Mouse (Mus musculus): Measurements from ENCODE around the gene Degs1. TPM values are rescaled to one million over a fixed set of nuclear protein-coding genes. Genes with fewer than 3 reads are reported as not detected.

Gene Degs1
- 10 to 100 TPM; 35.2 to 78.6 TPM for polyA plus RNA-seq (2012; fragmentation: generic; extraction: Trizol)

DNA sequence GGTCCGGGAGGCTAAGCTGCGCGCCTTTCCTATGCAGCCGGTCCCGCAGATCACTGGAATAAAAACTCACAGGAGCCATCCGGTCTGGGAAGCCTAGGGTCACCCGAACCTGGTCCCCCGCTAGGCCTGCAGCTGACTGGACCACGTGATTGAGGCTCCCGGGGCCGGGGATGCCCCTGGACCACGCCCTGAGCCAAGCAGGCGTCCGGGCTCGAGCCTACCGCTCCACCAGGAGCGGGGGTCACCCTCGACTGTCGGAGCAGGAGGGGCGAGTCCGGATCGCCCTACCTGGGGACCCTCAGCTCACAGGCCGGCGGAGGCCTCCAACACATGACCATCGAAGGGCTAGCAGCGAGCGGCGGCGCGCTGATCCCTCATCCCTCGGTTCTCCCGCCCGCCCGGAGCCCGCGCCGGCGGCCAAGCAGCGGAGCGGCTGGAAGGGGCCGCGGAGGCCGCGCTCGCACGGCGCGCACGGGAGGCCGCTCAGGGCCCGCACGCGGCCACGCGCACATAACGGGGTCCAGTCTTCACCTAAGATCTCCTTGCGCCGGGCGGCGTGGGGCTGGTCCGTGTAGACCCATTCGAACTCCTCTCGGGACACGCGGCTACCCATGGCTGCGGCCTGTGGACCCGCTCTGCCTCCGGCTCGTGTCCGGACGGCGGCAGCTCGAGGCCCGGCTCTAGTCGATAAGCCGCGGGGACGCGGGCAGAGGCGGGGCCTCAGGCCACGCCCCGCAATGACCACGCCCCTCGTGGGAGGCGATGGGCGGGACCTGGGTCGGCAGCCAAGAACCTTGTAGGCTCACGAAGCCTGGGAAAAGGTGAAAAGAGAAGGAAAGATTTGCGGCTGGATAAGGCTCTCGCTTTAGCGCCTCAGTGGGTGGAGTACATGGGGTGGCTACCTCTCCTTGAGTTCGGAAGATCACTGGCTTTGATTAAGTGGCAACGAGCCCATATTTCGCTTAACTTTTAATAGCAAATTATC is at the start of gene Degs1:
Gene Degs1, minus strand, starts transcription at position 714 of the 985 bp plus-strand sequence.

Other genes starting within 250 kb of the Degs1 start
- gene Srp9, start 158.1 kb downstream of the Degs1 start, polyA plus RNA-seq (2012; fragmentation: generic; extraction: Trizol), result 10 to 100 TPM; 11.1 to 73.2 TPM
- gene Vmn1r1, start 118.3 kb downstream of the Degs1 start, polyA plus RNA-seq (2012; fragmentation: generic; extraction: Trizol), result not detected
- gene Fbxo28, start 58.8 kb upstream of the Degs1 start, polyA plus RNA-seq (2012; fragmentation: generic; extraction: Trizol), result 1 to 10 TPM; 3.7 to 10.0 TPM
- gene Trp53bp2, start 126.4 kb upstream of the Degs1 start, polyA plus RNA-seq (2012; fragmentation: generic; extraction: Trizol), result 1 to 10 TPM in 1 of 2 experiments, under 1 TPM in 1; 0.63 to 9.9 TPM
- 100 to 1,000 TPM in 1 of 2 experiments, 10 to 100 TPM in 1; 27.4 to 155 TPM for gene Capn2, start 234.8 kb upstream of the Degs1 start, polyA plus RNA-seq (2012; fragmentation: generic; extraction: Trizol)